ENCODE assay signal across 1 mouse cellular context in the genomic region with DNA sequence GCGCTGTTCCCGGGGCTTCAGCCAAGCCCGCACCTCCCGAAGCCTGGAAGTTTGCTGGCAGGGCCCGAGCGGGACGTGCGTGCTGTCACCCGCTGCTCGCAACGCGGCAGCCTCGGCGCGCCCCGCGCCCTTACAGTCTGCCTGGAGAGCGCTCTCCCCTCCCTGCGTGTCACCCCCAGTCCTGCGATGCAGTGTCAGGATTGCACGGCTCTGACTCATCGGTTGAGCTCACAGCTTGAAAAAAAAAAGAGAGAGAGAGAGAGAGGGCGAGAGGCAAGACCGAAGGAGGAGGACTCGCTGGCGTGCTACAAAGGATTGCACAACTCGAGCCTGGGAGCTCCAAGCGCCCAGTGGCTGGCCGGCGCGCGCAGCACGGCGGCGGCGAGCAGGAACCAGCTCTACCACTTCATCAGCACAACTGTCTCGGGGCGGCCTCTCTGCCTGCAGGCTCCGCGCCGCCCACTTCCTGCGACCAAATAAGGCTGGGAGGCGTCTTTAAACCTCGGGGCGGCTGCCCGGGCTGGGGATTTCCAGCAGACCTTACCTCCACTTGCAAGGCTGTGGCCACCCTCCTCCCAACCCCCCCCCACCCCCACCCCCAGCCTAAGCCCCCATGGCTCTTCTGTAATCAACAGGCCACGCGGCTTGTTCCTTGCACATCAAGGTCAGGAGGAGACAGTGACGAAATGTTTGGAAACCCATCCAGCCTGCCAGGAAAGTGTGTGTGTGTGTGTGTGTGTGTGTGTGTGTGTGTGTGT.
A peak's percentile ranks its signal among the peaks of the same experiment; 100 is the strongest.
TF ChIP-seq lines count a peak whose summit lies in the region.

No protein-coding gene starts in this region.

TF ChIP-seq in MEL, 35 proteins besides CTCF, POLR2A, EP300 and RAD21 (continued from another document):
- TF ChIP-seq BHLHE40 (IDR thresholded peaks at IDR 0.05; ENCODE audit: borderline replicate concordance, low read depth, low read length) (no peak), MEF2A (IDR thresholded peaks at IDR 0.05; ENCODE audit: extremely low read depth, insufficient replicate concordance, low read depth, low read length, poor library complexity, severe bottlenecking) (no peak), TCF12 (IDR thresholded peaks at IDR 0.05; ENCODE audit: low read depth, low read length) (peak; percentile 56; the same call in 1 of the 2 replicates), SIN3A (IDR thresholded peaks at IDR 0.05; ENCODE audit: low read length) (peak; percentile 83), HCFC1 (IDR thresholded peaks at IDR 0.05; ENCODE audit: low read depth, low read length) (peak; percentile 44; the same call in 1 of the 2 replicates), SMC3 (IDR thresholded peaks at IDR 0.05; ENCODE audit: low read depth, low read length) (no peak), CHD2 (IDR thresholded peaks at IDR 0.05; ENCODE audit: low read length) (no peak), GABPA (IDR thresholded peaks at IDR 0.05; ENCODE audit: low read depth, low read length) (no peak), ZMIZ1 (IDR thresholded peaks at IDR 0.05; ENCODE audit: low read depth, low read length) (peak; percentile 92), ZKSCAN1 (IDR thresholded peaks at IDR 0.05; ENCODE audit: low read depth, low read length) (no peak), ZNF384 (IDR thresholded peaks at IDR 0.05; ENCODE audit: low read depth, low read length) (peak; percentile 73), ELF1 (IDR thresholded peaks at IDR 0.05; ENCODE audit: low read depth, low read length) (0 out of 2 replicates have a peak, but pooled peaks have one; percentile 23)
TF ChIP-seq in MEL: peak in this region for 15.
